Mouse (Mus musculus) ES-E14 (cell line): ENCODE measurements around the gene Ccdc40. TPM values are rescaled to one million over a fixed set of nuclear protein-coding genes. Genes with fewer than 3 reads are reported as not detected.

Experiments
- DNase-seq: peaks from one replicate; pipeline ENCODE4 v3.0.0-alpha.2; 2013; ENCODE audit warnings: low read depth, low spot score
- H3K27ac ChIP-seq: 2 replicates; pipeline ENCODE4 v1.5.1; 2012; ENCODE audit warnings: low read depth, mild to moderate bottlenecking, low read length, moderate library complexity, mixed read lengths; ENCODE audit not compliant: poor library complexity, insufficient read depth, severe bottlenecking
- H3K36me3 ChIP-seq: 2 replicates; pipeline ENCODE4 v1.6.1; 2012; ENCODE audit warnings: mild to moderate bottlenecking, low read length, moderate library complexity, mixed read lengths; ENCODE audit not compliant: control insufficient read depth, poor library complexity, insufficient read depth, severe bottlenecking
- H3K4me1 ChIP-seq, 2 experiments: fragments of 150-350 bp in 1 of 2; sonication (generic) in 1 of 2; 2 replicates each; pipeline ENCODE4 v1.6.1; 2012; ENCODE audit warnings: low read length in 2 of 2, mild to moderate bottlenecking in 1 of 2, mixed read lengths in 1 of 2; ENCODE audit not compliant: control insufficient read depth in 2 of 2, insufficient read depth in 2 of 2, poor library complexity in 1 of 2
- H3K4me3 ChIP-seq, 2 experiments: fragments of 150-350 bp in 1 of 2; sonication (generic) in 1 of 2; 2 replicates each; pipeline ENCODE4 v1.5.1; 2012; ENCODE audit warnings: low read length in 2 of 2, low read depth in 1 of 2, mild to moderate bottlenecking in 1 of 2, mixed read lengths in 1 of 2; ENCODE audit not compliant: insufficient read depth in 1 of 2, poor library complexity in 1 of 2, severe bottlenecking in 1 of 2
- H3K9ac ChIP-seq: 2 replicates; pipeline ENCODE4 v1.6.1; 2012; ENCODE audit warnings: low read depth, mild to moderate bottlenecking, low read length, mixed read lengths; ENCODE audit not compliant: poor library complexity, insufficient read depth, severe bottlenecking
- H3K9me3 ChIP-seq: fragments of 150-350 bp; sonication (generic); 2 replicates; pipeline ENCODE4 v1.6.1; 2012; ENCODE audit warnings: low read depth, mild to moderate bottlenecking, low read length; ENCODE audit not compliant: control insufficient read depth, insufficient read depth
- CHD2 ChIP-seq: IDR thresholded peaks from 2 replicates; pipeline ENCODE4 v1.6.1; 2014; ENCODE audit warnings: mild to moderate bottlenecking, low read depth, low read length, inconsistent platforms
- HCFC1 ChIP-seq: IDR thresholded peaks from 2 replicates; pipeline ENCODE4 v1.6.1; 2012; ENCODE audit warnings: low read length, inconsistent platforms, borderline replicate concordance; ENCODE audit not compliant: insufficient read depth
- MAFK ChIP-seq: IDR thresholded peaks from 2 replicates; pipeline ENCODE4 v1.6.1; 2014; ENCODE audit warnings: mild to moderate bottlenecking, low read depth, low read length, inconsistent platforms; ENCODE audit not compliant: insufficient read depth
- ZC3H11A ChIP-seq: IDR thresholded peaks from 2 replicates; pipeline ENCODE4 v1.6.1; 2012; ENCODE audit warnings: low read depth, mild to moderate bottlenecking, inconsistent platforms, low read length, borderline replicate concordance
- ZNF384 ChIP-seq: IDR thresholded peaks from 2 replicates; pipeline ENCODE4 v1.6.1; 2012; ENCODE audit warnings: low read depth, low read length, inconsistent platforms
- in situ Hi-C, 2 experiments: fragments of 600-800 bp; cut with MboI; formaldehyde crosslinking; loops; one replicate each; pipeline ENCODE4 v1.15.1; 2025; ENCODE audit warnings: low sequenced_read_pairs in 2 of 2, inconsistent platforms in 1 of 2; ENCODE audit not compliant: unreplicated experiment in 2 of 2
- total RNA-seq: library from RNA; depleted of rRNA; stranded (reverse); fragments of 300-350 nt; gene quantifications from 2 replicates; pipeline ENCODE4 v1.2.3, GENCODE M21; 2012

Ccdc40 gene
- total RNA-seq, 1 experiment, result 6.2 TPM

DNA sequence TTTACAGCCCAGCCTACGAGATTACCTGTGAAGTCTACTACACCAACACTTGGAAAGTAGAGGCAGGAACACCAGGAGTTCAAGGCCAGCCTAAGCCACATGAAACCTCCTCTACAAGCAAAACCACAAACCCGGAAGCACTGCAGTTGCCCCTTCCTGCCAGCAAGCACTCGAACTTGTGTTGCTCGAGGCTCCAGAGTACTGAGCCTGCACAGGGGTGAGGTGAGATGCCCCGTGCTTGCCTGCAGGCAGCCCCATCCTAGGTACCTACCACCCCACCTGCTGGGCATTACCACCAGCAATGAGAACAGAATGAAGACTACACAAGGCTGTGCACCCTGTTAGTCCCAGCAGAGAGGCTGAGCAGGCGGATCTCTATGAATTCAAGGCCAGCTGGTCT is 69.6 kb downstream of the Ccdc40 start:
- TF ChIP-seq ZNF384 (no peak), CHD2 (no peak), MAFK (no peak), HCFC1 (no peak), ZC3H11A (no peak)
- Histone ChIP-seq H3K36me3 (peaks cover 46% of the 10 kb centered on the region), H3K9ac (peak overlapping the region; percentile 16), H3K27ac (no peak overlapping the region), H3K9me3 (no peaks in the 10 kb centered on the region), H3K4me1 (peaks cover 4% of the 10 kb centered on the region in 2 experiments; a peak in 2 of 4 replicates), H3K4me3 (no peak overlapping the region)
- in situ Hi-C loops, result no loop called here
- DNase-seq, result no peak

DNA sequence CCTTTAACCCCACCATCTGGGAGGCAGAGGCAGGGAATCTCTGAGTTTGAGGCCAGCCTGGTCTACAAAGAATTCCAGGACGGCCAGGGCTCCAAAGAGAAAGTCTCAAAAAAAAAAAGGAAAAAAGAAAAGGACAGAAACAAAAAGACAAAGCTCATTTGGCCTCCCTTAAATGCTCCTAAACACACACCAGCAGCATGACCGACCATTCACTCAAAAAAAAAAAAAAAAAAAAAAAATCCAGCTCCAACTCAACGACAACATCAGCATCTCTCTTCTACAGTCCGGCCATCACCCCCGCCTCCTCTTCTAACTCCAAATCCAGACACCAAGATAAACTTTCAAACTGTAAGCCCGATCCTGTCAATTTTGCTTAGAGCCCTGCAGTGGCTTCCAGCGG is 70.5 kb downstream of the Ccdc40 start:
- Histone ChIP-seq H3K9ac (peak overlapping the region; percentile 97), H3K27ac (no peak overlapping the region), H3K36me3 (peaks cover 38% of the 10 kb centered on the region), H3K9me3 (no peaks in the 10 kb centered on the region), H3K4me3 (peak overlapping the region; percentile 89 to 93), H3K4me1 (peaks cover 2 to 4% of the 10 kb centered on the region in 2 experiments; a peak in 2 of 4 replicates)
- no peak for TF ChIP-seq MAFK
- no peak for TF ChIP-seq CHD2
- TF ChIP-seq ZNF384, result peak; percentile 59; the same call in 1 of the 2 replicates
- in situ Hi-C loops, result no loop called here
- DNase-seq, result no peak

DNA sequence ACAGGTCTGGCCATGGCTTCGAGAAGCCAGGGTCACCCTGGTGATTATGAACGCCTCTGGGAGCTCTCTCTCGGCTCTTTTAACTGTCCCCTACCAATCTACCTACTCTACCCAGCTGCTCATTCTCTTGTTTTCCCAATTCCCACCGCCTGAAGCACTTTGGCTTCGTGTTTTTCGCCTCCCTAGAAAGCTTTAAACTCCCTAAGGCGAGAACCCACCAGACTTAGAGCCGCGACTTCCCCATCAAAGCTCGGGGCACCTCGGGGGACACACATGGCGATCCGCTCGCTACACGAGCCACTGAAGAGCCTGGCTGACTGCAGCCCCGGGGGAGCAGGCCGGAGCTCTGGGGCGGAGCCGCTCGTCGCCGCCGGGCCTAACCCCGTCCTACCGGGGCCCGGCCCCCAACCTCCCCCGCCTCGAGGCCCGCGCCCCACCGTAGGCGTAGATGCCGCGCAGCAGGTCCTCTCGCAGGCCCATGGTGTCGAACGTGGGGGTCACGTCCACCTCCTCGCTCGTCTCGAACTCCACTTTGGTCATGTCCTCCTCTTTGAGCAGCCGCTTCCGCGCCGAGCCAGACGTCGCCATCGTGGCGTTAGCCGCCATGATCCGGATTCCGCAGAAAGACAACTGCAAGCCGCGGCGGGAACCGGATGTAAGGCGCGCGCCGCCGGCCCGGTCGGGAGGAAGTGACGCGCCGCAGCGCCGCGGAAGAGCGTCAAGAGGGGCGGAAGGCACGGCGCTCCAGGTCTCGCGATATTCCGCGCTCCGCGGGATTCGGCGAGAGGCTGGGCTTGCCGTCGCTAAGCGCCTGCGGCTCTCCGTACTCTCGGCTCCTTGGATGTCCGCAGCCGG is 71.2 kb downstream of the Ccdc40 start, which contains the start of gene Eif4a3:
Gene Eif4a3 (minus strand): TSS at position 699 of the 855 bp plus-strand sequence.
- in situ Hi-C loops, result no loop called here
- DNase-seq, result peak; percentile 95

GRCm38 (mm10) chr11:119300246-119300935 is 72.0 kb downstream of the Ccdc40 start:
- Histone ChIP-seq H3K36me3 (peaks cover 25% of the 10 kb centered on the region), H3K4me1 (peaks cover 2 to 6% of the 10 kb centered on the region in 2 experiments; a peak in 2 of 4 replicates), H3K27ac (peak overlapping the region; percentile 51; the same call in 1 of the 2 replicates), H3K9me3 (no peaks in the 10 kb centered on the region), H3K9ac (peak overlapping the region; percentile 93), H3K4me3 (peak overlapping the region; percentile 64 to 93)
- TF ChIP-seq CHD2 (no peak), HCFC1 (no peak), ZC3H11A (no peak), MAFK (no peak), ZNF384 (no peak)
- DNase-seq, result no peak
- in situ Hi-C loops, result no loop called here

More for the DNA sequence above, 71.2 kb downstream of the Ccdc40 start, which contains the start of gene Eif4a3:
- peaks cover 31% of the 10 kb centered on the region for H3K36me3 ChIP-seq
- H3K4me3 ChIP-seq, result peak within 1 kb of the TSS; percentile 89 to 93
- H3K27ac ChIP-seq, result peak within 1 kb of the TSS; percentile 76
- TF ChIP-seq MAFK (no peak), HCFC1 (peak; percentile 83), ZNF384 (no peak), ZC3H11A (no peak), CHD2 (peak; percentile 100)
- H3K9ac ChIP-seq, result peak within 1 kb of the TSS; percentile 97
- H3K4me1 ChIP-seq, result peaks cover 2 to 4% of the 10 kb centered on the region in 2 experiments; a peak in 2 of 4 replicates
- no peaks in the 10 kb centered on the region for H3K9me3 ChIP-seq
